Mouse (Mus musculus): ENCODE measurements around the gene Gm4894.

- no peak for TF ChIP-seq CTCF (IDR thresholded peaks at IDR 0.05; ENCODE audit: insufficient read depth, low read length)
- TF ChIP-seq POLR2A (IDR thresholded peaks at IDR 0.05; ENCODE audit: borderline replicate concordance, extremely low read depth, low read depth, low read length): no peak
Measured at GRCm38 (mm10) chr9:49227442-49227841, 22.9 kb upstream of the Gm4894 start.

Measured in lung, adult 2 months (tissue).